Mouse (Mus musculus): ENCODE data around the gene Adad2.

The Adad2 gene

GRCm38 (mm10) chr8:119612471-119612870 lies at the start of gene Adad2:
TSS of gene Adad2 (plus strand) at chr8:119612747.
- DNase-seq (ENCODE audit: low spot score in 2 of 2): no peak

GRCm38 (mm10) chr8:119563849-119564251 lies 48.7 kb upstream of the Adad2 start:
- no peak for DNase-seq (ENCODE audit: low spot score in 2 of 2)

- no peak for DNase-seq (ENCODE audit: low spot score in 2 of 2)
These were observed 46.2 kb upstream of the Adad2 start for GRCm38 (mm10) chr8:119566367-119566766.

- no peak for DNase-seq (ENCODE audit: low spot score in 2 of 2)
These were observed 44.3 kb upstream of the Adad2 start for GRCm38 (mm10) chr8:119568251-119568650.

- no peak for DNase-seq (ENCODE audit: low spot score in 2 of 2)
These were observed 43.6 kb upstream of the Adad2 start for GRCm38 (mm10) chr8:119568951-119569350.

GRCm38 (mm10) chr8:119569881-119570280 lies 42.7 kb upstream of the Adad2 start:
- no peak for DNase-seq (ENCODE audit: low spot score in 2 of 2)

GRCm38 (mm10) chr8:119571135-119571534 lies 41.4 kb upstream of the Adad2 start:
- DNase-seq (ENCODE audit: low spot score in 2 of 2): no peak

- DNase-seq (ENCODE audit: low spot score in 2 of 2): no peak
These were observed 40.1 kb upstream of the Adad2 start for GRCm38 (mm10) chr8:119572411-119572810.

- DNase-seq (ENCODE audit: low spot score in 2 of 2): peak; percentile 87 to 94
These were observed 37.8 kb upstream of the Adad2 start, which contains the start of the genes Hsdl1 and Dnaaf1 for GRCm38 (mm10) chr8:119574437-119575365. TSS of gene Hsdl1 (minus strand) at chr8:119575183. TSS of gene Dnaaf1 (plus strand) at chr8:119575235.

- DNase-seq (ENCODE audit: low spot score in 2 of 2): no peak
These were observed 37.2 kb upstream of the Adad2 start for GRCm38 (mm10) chr8:119575366-119575726.

GRCm38 (mm10) chr8:119579096-119579495 lies 33.5 kb upstream of the Adad2 start:
- DNase-seq (ENCODE audit: low spot score in 2 of 2): no peak

GRCm38 (mm10) chr8:119580441-119581161 lies 31.9 kb upstream of the Adad2 start:
- DNase-seq (ENCODE audit: low spot score in 2 of 2): no peak

- DNase-seq (ENCODE audit: low spot score in 2 of 2): no peak
These were observed 26.6 kb upstream of the Adad2 start for GRCm38 (mm10) chr8:119585901-119586300.

- no peak for DNase-seq (ENCODE audit: low spot score in 2 of 2)
These were observed 24.2 kb upstream of the Adad2 start for GRCm38 (mm10) chr8:119588321-119588720.

GRCm38 (mm10) chr8:119588844-119589243 lies 23.7 kb upstream of the Adad2 start:
- no peak for DNase-seq (ENCODE audit: low spot score in 2 of 2)

GRCm38 (mm10) chr8:119590348-119590747 lies 22.2 kb upstream of the Adad2 start:
- no peak for DNase-seq (ENCODE audit: low spot score in 2 of 2)

- no peak for DNase-seq (ENCODE audit: low spot score in 2 of 2)
These were observed 21.1 kb upstream of the Adad2 start for GRCm38 (mm10) chr8:119591456-119591855.

- DNase-seq (ENCODE audit: low spot score in 2 of 2): no peak
These were observed 8.8 kb upstream of the Adad2 start for GRCm38 (mm10) chr8:119603771-119604170.

GRCm38 (mm10) chr8:119604398-119604803 lies 8.1 kb upstream of the Adad2 start:
- no peak for DNase-seq (ENCODE audit: low spot score in 2 of 2)

- peak; percentile 83 to 88 for DNase-seq (ENCODE audit: low spot score in 2 of 2)
These were observed 7.6 kb upstream of the Adad2 start, which contains the start of gene Taf1c for GRCm38 (mm10) chr8:119604996-119605395. TSS of gene Taf1c (minus strand) at chr8:119605222.

- no peak for DNase-seq (ENCODE audit: low spot score in 2 of 2)
These were observed 6.3 kb upstream of the Adad2 start for GRCm38 (mm10) chr8:119606224-119606623.

- DNase-seq (ENCODE audit: low spot score in 2 of 2): no peak
These were observed 2.5 kb downstream of the Adad2 start for GRCm38 (mm10) chr8:119615096-119615495.

- no peak for DNase-seq (ENCODE audit: low spot score in 2 of 2)
These were observed 3.8 kb downstream of the Adad2 start for GRCm38 (mm10) chr8:119616358-119616757.
